Mouse (Mus musculus) neural tube, embryonic 13.5 days (tissue): ENCODE measurements around the gene Wdr90. TPM values are rescaled to one million over a fixed set of nuclear protein-coding genes. Genes with fewer than 3 reads are reported as not detected.

Source experiments
- ATAC-seq: fragments of 200-750 bp; cut with Nextera tagmentation; 2 replicates; pipeline ENCODE4 v1.8.0; 2017; ENCODE audit warnings: low read depth, mild to moderate bottlenecking, moderate TSS enrichment, moderate library complexity
- H3K27ac ChIP-seq: fragments of 300-500 bp; sonication (generic); replicated peaks from 2 replicates; pipeline ENCODE4 v1.5.1; 2015; ENCODE audit warnings: moderate library complexity, mild to moderate bottlenecking, inconsistent platforms
- H3K27me3 ChIP-seq: fragments of 300-500 bp; sonication (generic); 2 replicates; pipeline ENCODE4 v1.6.1; 2015; ENCODE audit warnings: mild to moderate bottlenecking, inconsistent platforms
- H3K36me3 ChIP-seq: fragments of 300-500 bp; sonication (generic); 2 replicates; pipeline ENCODE4 v1.6.1; 2015; ENCODE audit warnings: mild to moderate bottlenecking, inconsistent platforms
- H3K4me1 ChIP-seq: fragments of 300-500 bp; sonication (generic); replicated peaks from 2 replicates; pipeline ENCODE4 v1.6.1; 2015; ENCODE audit warnings: inconsistent platforms
- H3K4me2 ChIP-seq: fragments of 300-500 bp; sonication (generic); 2 replicates; pipeline ENCODE4 v1.6.1; 2015; ENCODE audit warnings: inconsistent platforms, mild to moderate bottlenecking, moderate library complexity
- H3K4me3 ChIP-seq: fragments of 300-500 bp; sonication (generic); 2 replicates; pipeline ENCODE4 v1.5.1; 2015; ENCODE audit warnings: mild to moderate bottlenecking, inconsistent platforms
- H3K9ac ChIP-seq: fragments of 300-500 bp; sonication (generic); 2 replicates; pipeline ENCODE4 v1.6.1; 2015; ENCODE audit warnings: moderate library complexity, mild to moderate bottlenecking, inconsistent platforms
- H3K9me3 ChIP-seq: fragments of 300-500 bp; sonication (generic); 2 replicates; pipeline ENCODE4 v1.6.1; 2016; ENCODE audit warnings: inconsistent platforms
- WGBS: fragments of 180-500 bp; shearing (Covaris S2); methylation state at CpG from one replicate; pipeline ENCODE4 v1.1.7; 2015; 5-methylcytosine and 5-hydroxymethylcytosine counted together
- polyA plus RNA-seq: library from polyadenylated mRNA; unstranded; fragments of >200 nt; fragmentation: Nextera tagmentation; extraction: Ambion mirVana; gene quantifications from 2 replicates; pipeline ENCODE4 v1.2.1, GENCODE M21; 2015

The Wdr90 gene
- polyA plus RNA-seq, 1 experiment from 2014 or later: 15.6 TPM

GRCm38 (mm10) chr17:25840519-25840918 lies 20.8 kb downstream of the Wdr90 start:
- 97% methylated on average over 6 of the region's 6 CpGs for WGBS
- no peaks in the 10 kb centered on the region for H3K27me3 ChIP-seq
- no peak overlapping the region for H3K4me2 ChIP-seq
- no peak for ATAC-seq
- no peak overlapping the region for H3K9ac ChIP-seq
- no peak overlapping the region for H3K27ac ChIP-seq
- peaks cover 54% of the 10 kb centered on the region for H3K36me3 ChIP-seq
- peaks cover 54% of the 10 kb centered on the region for H3K4me1 ChIP-seq
- H3K4me3 ChIP-seq: no peak overlapping the region
- no peaks in the 10 kb centered on the region for H3K9me3 ChIP-seq

GRCm38 (mm10) chr17:25839455-25840235 lies 21.7 kb downstream of the Wdr90 start:
- ATAC-seq: no peak
- Histone ChIP-seq H3K4me1 (peaks cover 59% of the 10 kb centered on the region), H3K27me3 (no peaks in the 10 kb centered on the region), H3K4me3 (no peak overlapping the region), H3K9ac (no peak overlapping the region), H3K4me2 (no peak overlapping the region), H3K36me3 (peaks cover 59% of the 10 kb centered on the region), H3K27ac (no peak overlapping the region), H3K9me3 (no peaks in the 10 kb centered on the region)
- 80% methylated on average over 14 of the region's 14 CpGs for WGBS

GRCm38 (mm10) chr17:25838904-25839303 lies 22.4 kb downstream of the Wdr90 start:
- ATAC-seq: no peak
- Histone ChIP-seq H3K27ac (no peak overlapping the region), H3K4me3 (no peak overlapping the region), H3K9me3 (no peaks in the 10 kb centered on the region), H3K4me2 (no peak overlapping the region), H3K9ac (no peak overlapping the region; the same call in 1 of the 2 replicates), H3K27me3 (no peaks in the 10 kb centered on the region), H3K4me1 (peaks cover 63% of the 10 kb centered on the region), H3K36me3 (peaks cover 59% of the 10 kb centered on the region)
- 86% methylated on average over 4 of the region's 4 CpGs for WGBS

GRCm38 (mm10) chr17:25837533-25837932 lies 23.8 kb downstream of the Wdr90 start:
- ATAC-seq: no peak
- H3K9ac ChIP-seq: peak overlapping the region; percentile 87
- H3K9me3 ChIP-seq: no peaks in the 10 kb centered on the region
- peak overlapping the region; percentile 84 for H3K27ac ChIP-seq
- no peaks in the 10 kb centered on the region for H3K27me3 ChIP-seq
- peak overlapping the region; percentile 98 for H3K4me2 ChIP-seq
- peaks cover 57% of the 10 kb centered on the region for H3K4me1 ChIP-seq
- 20% methylated on average over 3 of the region's 3 CpGs for WGBS
- H3K4me3 ChIP-seq: peak overlapping the region; percentile 48
- peaks cover 53% of the 10 kb centered on the region for H3K36me3 ChIP-seq

GRCm38 (mm10) chr17:25837076-25837410 lies 24.3 kb downstream of the Wdr90 start, which contains the start of gene Rhbdl1:
Rhbdl1 (minus strand) TSS chr17:25837295.
- Histone ChIP-seq H3K4me3 (peak within 1 kb of the TSS; percentile 48), H3K27ac (peak within 1 kb of the TSS; percentile 84), H3K9me3 (no peaks in the 10 kb centered on the region), H3K4me2 (peak within 1 kb of the TSS; percentile 98), H3K4me1 (peaks cover 59% of the 10 kb centered on the region), H3K9ac (peak within 1 kb of the TSS; percentile 87), H3K36me3 (peaks cover 48% of the 10 kb centered on the region), H3K27me3 (no peaks in the 10 kb centered on the region)
- under 1% methylated on average over 28 of the region's 29 CpGs for WGBS
- ATAC-seq: peak; percentile 12; the same call in 1 of the 2 replicates

- 21% methylated on average over 23 of the region's 23 CpGs for WGBS
- Histone ChIP-seq H3K36me3 (peaks cover 47% of the 10 kb centered on the region), H3K9me3 (no peaks in the 10 kb centered on the region), H3K4me2 (peak overlapping the region; percentile 98), H3K27me3 (no peaks in the 10 kb centered on the region), H3K4me1 (peaks cover 64% of the 10 kb centered on the region), H3K9ac (peak overlapping the region; percentile 87), H3K4me3 (peak overlapping the region; percentile 48), H3K27ac (peak overlapping the region; percentile 84)
- ATAC-seq: no peak
Measured at GRCm38 (mm10) chr17:25836397-25837075, 24.8 kb downstream of the Wdr90 start.

GRCm38 (mm10) chr17:25835816-25836215 lies 25.5 kb downstream of the Wdr90 start:
- no peak overlapping the region for H3K27ac ChIP-seq
- H3K36me3 ChIP-seq: peaks cover 47% of the 10 kb centered on the region
- WGBS: 94% methylated on average over 16 of the region's 16 CpGs
- no peak for ATAC-seq
- no peaks in the 10 kb centered on the region for H3K27me3 ChIP-seq
- H3K4me3 ChIP-seq: peak overlapping the region; percentile 48; the same call in 1 of the 2 replicates
- H3K9ac ChIP-seq: peak overlapping the region; percentile 87
- peaks cover 71% of the 10 kb centered on the region for H3K4me1 ChIP-seq
- no peaks in the 10 kb centered on the region for H3K9me3 ChIP-seq
- H3K4me2 ChIP-seq: peak overlapping the region; percentile 98

GRCm38 (mm10) chr17:25835301-25835700 lies 26.0 kb downstream of the Wdr90 start:
- no peak overlapping the region for H3K27ac ChIP-seq
- WGBS: 95% methylated on average over 7 of the region's 7 CpGs
- H3K4me2 ChIP-seq: peak overlapping the region; percentile 98
- peaks cover 47% of the 10 kb centered on the region for H3K36me3 ChIP-seq
- peaks cover 76% of the 10 kb centered on the region for H3K4me1 ChIP-seq
- no peaks in the 10 kb centered on the region for H3K27me3 ChIP-seq
- peak overlapping the region; percentile 76; the same call in 1 of the 2 replicates for H3K9ac ChIP-seq
- H3K4me3 ChIP-seq: 0 out of 2 replicates have a peak overlapping the region, but pooled peaks have one; percentile 76
- no peaks in the 10 kb centered on the region for H3K9me3 ChIP-seq
- no peak for ATAC-seq

GRCm38 (mm10) chr17:25834595-25835222 lies 26.6 kb downstream of the Wdr90 start:
- Histone ChIP-seq H3K4me1 (peaks cover 82% of the 10 kb centered on the region), H3K9me3 (no peaks in the 10 kb centered on the region), H3K36me3 (peaks cover 47% of the 10 kb centered on the region), H3K27me3 (no peaks in the 10 kb centered on the region), H3K4me3 (peak overlapping the region; percentile 76), H3K9ac (peak overlapping the region; percentile 76), H3K27ac (peak overlapping the region; percentile 94; the same call in 1 of the 2 replicates), H3K4me2 (peak overlapping the region; percentile 98)
- no peak for ATAC-seq
- WGBS: 92% methylated on average over 12 of the region's 12 CpGs

GRCm38 (mm10) chr17:25833961-25834594 lies 27.2 kb downstream of the Wdr90 start:
- peaks cover 41% of the 10 kb centered on the region for H3K36me3 ChIP-seq
- H3K4me1 ChIP-seq: peaks cover 87% of the 10 kb centered on the region
- 55% methylated on average over 6 of the region's 6 CpGs for whole genome bisulfite sequencing

GRCm38 (mm10) chr17:25833291-25833663 lies 28.0 kb downstream of the Wdr90 start, which contains the start of gene Stub1:
Stub1 (minus strand) TSS chr17:25833404.
- Histone ChIP-seq H3K9ac (peak within 1 kb of the TSS; percentile 85), H3K27ac (peak within 1 kb of the TSS; percentile 94), H3K4me1 (peaks cover 84% of the 10 kb centered on the region), H3K4me2 (peak within 1 kb of the TSS; percentile 98), H3K36me3 (peaks cover 37% of the 10 kb centered on the region), H3K9me3 (no peaks in the 10 kb centered on the region), H3K4me3 (peak within 1 kb of the TSS; percentile 76), H3K27me3 (no peaks in the 10 kb centered on the region)
- under 1% methylated on average over 24 of the region's 24 CpGs for WGBS
- ATAC-seq: peak; percentile 54

More at GRCm38 (mm10) chr17:25833961-25834594, 27.2 kb downstream of the Wdr90 start:
- Histone ChIP-seq H3K9ac (peak overlapping the region; percentile 76), H3K27ac (peak overlapping the region; percentile 94), H3K4me2 (peak overlapping the region; percentile 98), H3K4me3 (peak overlapping the region; percentile 76), H3K27me3 (no peaks in the 10 kb centered on the region), H3K9me3 (no peaks in the 10 kb centered on the region)
- ATAC-seq: no peak
